Mouse (Mus musculus) lung, adult 2 months (tissue): ENCODE measurements around the gene Gm49322. TPM values are rescaled to one million over a fixed set of nuclear protein-coding genes. Genes with fewer than 3 reads are reported as not detected.

Experiments used
- DNase-seq: peaks from one replicate; pipeline ENCODE4 v3.0.0; 2022
- H3K4me1 ChIP-seq: fragments of 200-500 bp; 2 replicates; pipeline ENCODE4 v1.6.1; 2011; ENCODE audit warnings: low read length; ENCODE audit not compliant: control insufficient read depth, insufficient read depth
- H3K4me3 ChIP-seq: fragments of 200-500 bp; replicated peaks from 2 replicates; pipeline ENCODE3; 2011; ENCODE audit warnings: low read depth, mild to moderate bottlenecking, control low read depth, low read length; ENCODE audit errors: extremely low read depth
- CTCF ChIP-seq: fragments of 200-500 bp; IDR thresholded peaks from 2 replicates; pipeline ENCODE4 v1.5.1; 2011; ENCODE audit warnings: mild to moderate bottlenecking, low read length, control low read depth; ENCODE audit not compliant: insufficient read depth
- POLR2A ChIP-seq: fragments of 200-500 bp; IDR thresholded peaks from 2 replicates; pipeline ENCODE4 v1.6.1; 2011; ENCODE audit warnings: low read depth, mild to moderate bottlenecking, control low read depth, low read length, borderline replicate concordance; ENCODE audit errors: extremely low read depth
- WGBS: fragments of 180-500 bp; shearing (Covaris S2); methylation state at CpG from one replicate; pipeline ENCODE4 v1.1.7; 2018; 5-methylcytosine and 5-hydroxymethylcytosine counted together
- polyA plus RNA-seq: library from polyadenylated mRNA; depleted of rRNA; stranded (reverse); fragments of >200 nt; gene quantifications from 2 replicates; pipeline ENCODE4 v1.2.3, GENCODE M21; 2012

Gene Gm49322
- polyA plus RNA-seq, 1 experiment = 2.2 TPM

GRCm38 (mm10) chr10:80584642-80585552 lies 20.9 kb upstream of the Gm49322 start:
- DNase-seq = no peak
- Histone ChIP-seq H3K4me3 (no peak overlapping the region), H3K4me1 (peaks cover 33% of the 10 kb centered on the region)
- TF ChIP-seq CTCF = no peak
- no peak for TF ChIP-seq POLR2A
- 50% methylated on average over 12 of the region's 12 CpGs for WGBS

GRCm38 (mm10) chr10:80585581-80585980 lies 20.2 kb upstream of the Gm49322 start:
- 82% methylated on average over 8 of the region's 8 CpGs for WGBS
- no peak for DNase-seq
- no peak for TF ChIP-seq CTCF
- TF ChIP-seq POLR2A = no peak
- Histone ChIP-seq H3K4me1 (peaks cover 33% of the 10 kb centered on the region), H3K4me3 (no peak overlapping the region)

- WGBS = 77% methylated on average over 34 of the region's 51 CpGs
- H3K4me3 ChIP-seq = peak overlapping the region; percentile 58
- H3K4me1 ChIP-seq = peaks cover 33% of the 10 kb centered on the region
- DNase-seq = no peak
- no peak for TF ChIP-seq CTCF
- no peak for TF ChIP-seq POLR2A
These were observed 19.2 kb upstream of the Gm49322 start for GRCm38 (mm10) chr10:80586407-80587304.

GRCm38 (mm10) chr10:80587305-80587657 lies 18.5 kb upstream of the Gm49322 start:
- H3K4me3 ChIP-seq = no peak overlapping the region
- 33% methylated on average over 4 of the region's 4 CpGs for WGBS
- DNase-seq = no peak
- 0 out of 2 replicates have a peak, but pooled peaks have one; percentile 18 for TF ChIP-seq POLR2A
- no peak for TF ChIP-seq CTCF
- H3K4me1 ChIP-seq = peaks cover 33% of the 10 kb centered on the region

- TF ChIP-seq POLR2A (0 out of 2 replicates have a peak, but pooled peaks have one; percentile 3), CTCF (no peak)
- WGBS = 4% methylated on average over 12 of the region's 12 CpGs
- peak overlapping the region; percentile 77 for H3K4me3 ChIP-seq
- peaks cover 28% of the 10 kb centered on the region for H3K4me1 ChIP-seq
- DNase-seq = no peak
These were observed 16.5 kb upstream of the Gm49322 start for GRCm38 (mm10) chr10:80589127-80589878.

- TF ChIP-seq POLR2A (peak; percentile 90; the same call in 1 of the 2 replicates), CTCF (no peak)
- DNase-seq = peak; percentile 92
- WGBS = 2% methylated on average over 73 of the region's 73 CpGs
- Histone ChIP-seq H3K4me3 (peak within 1 kb of the TSS; percentile 77), H3K4me1 (peaks cover 22% of the 10 kb centered on the region)
These were observed 15.7 kb upstream of the Gm49322 start, which contains the start of gene Abhd17a for GRCm38 (mm10) chr10:80589879-80590854. Gene Abhd17a (minus strand): TSS chr10:80590341.

- Histone ChIP-seq H3K4me3 (no peak overlapping the region), H3K4me1 (no peaks in the 10 kb centered on the region)
- 43% methylated on average over 4 of the region's 4 CpGs for WGBS
- TF ChIP-seq CTCF = no peak
- no peak for TF ChIP-seq POLR2A
- no peak for DNase-seq
These were observed 9.5 kb upstream of the Gm49322 start for GRCm38 (mm10) chr10:80596318-80596717.

GRCm38 (mm10) chr10:80602698-80603325 lies 3.0 kb upstream of the Gm49322 start, which contains the start of the genes Scamp4 and Adat3:
Gene Scamp4 (plus strand): TSS chr10:80602872.
Gene Adat3 (plus strand): TSS chr10:80602880.
- under 1% methylated on average over 54 of the region's 54 CpGs for WGBS
- peak within 1 kb of the TSS; percentile 94 for H3K4me3 ChIP-seq
- DNase-seq = peak; percentile 95
- TF ChIP-seq POLR2A (peak; percentile 54; the same call in 1 of the 2 replicates), CTCF (no peak)
- peaks cover 3% of the 10 kb centered on the region; the same call in 1 of the 2 replicates for H3K4me1 ChIP-seq
